Mouse (Mus musculus) myocyte (in vitro differentiated cells): ENCODE data around the gene Fbxo42. TPM values are rescaled to one million over a fixed set of nuclear protein-coding genes. Genes with fewer than 3 reads are reported as not detected.

Experiments used
- H3K27me3 ChIP-seq: one replicate; pipeline ENCODE4 v1.6.1; 2011; ENCODE audit not compliant: control insufficient read depth, insufficient read depth, insufficient read length
- H3K36me3 ChIP-seq: one replicate; pipeline ENCODE4 v1.6.1; 2011; ENCODE audit not compliant: control insufficient read depth, insufficient read depth
- H3K4me2 ChIP-seq: one replicate; pipeline ENCODE4 v1.6.1; 2011; ENCODE audit warnings: low read depth, control low read depth
- H3K4me3 ChIP-seq: one replicate; pipeline ENCODE4 v1.5.1; 2011; ENCODE audit warnings: mild to moderate bottlenecking, control low read depth, moderate library complexity
- H3K79me2 ChIP-seq: one replicate; pipeline ENCODE4 v1.6.1; 2011; ENCODE audit not compliant: control insufficient read depth, insufficient read depth
- H3ac ChIP-seq: one replicate; pipeline ENCODE4 v1.6.1; 2011; ENCODE audit not compliant: control insufficient read depth, insufficient read length
- CEBPB ChIP-seq: IDR thresholded peaks from 2 replicates; pipeline ENCODE4 v1.6.1; 2011; ENCODE audit warnings: mild to moderate bottlenecking, moderate library complexity; ENCODE audit not compliant: poor library complexity, insufficient read depth, severe bottlenecking
- E2F4 ChIP-seq: IDR thresholded peaks from one replicate; pipeline ENCODE4 v1.6.1; 2011; ENCODE audit warnings: mild to moderate bottlenecking, control low read depth, moderate library complexity; ENCODE audit not compliant: insufficient read depth
- MAX ChIP-seq: IDR thresholded peaks from one replicate; pipeline ENCODE4 v1.6.1; 2011; ENCODE audit warnings: low read depth, mild to moderate bottlenecking, control low read depth
- MYOD1 ChIP-seq, 3 experiments: IDR thresholded peaks; one replicate each; pipeline ENCODE4 v1.6.1; 2011; ENCODE audit warnings: control low read depth in 2 of 3, low read depth in 2 of 3, mild to moderate bottlenecking in 2 of 3, moderate library complexity in 1 of 3; ENCODE audit not compliant: insufficient read length in 2 of 3, control insufficient read depth in 1 of 3
- MYOG ChIP-seq, 3 experiments: IDR thresholded peaks; one replicate each; pipeline ENCODE4 v1.6.1; 2011; ENCODE audit warnings: control low read depth in 2 of 3, low read depth in 2 of 3, mild to moderate bottlenecking in 2 of 3; ENCODE audit not compliant: insufficient read length in 2 of 3, control insufficient read depth in 1 of 3, insufficient read depth in 1 of 3
- POLR2A ChIP-seq: IDR thresholded peaks from one replicate; pipeline ENCODE4 v1.6.1; 2011; ENCODE audit warnings: low read depth, mild to moderate bottlenecking, control low read depth, moderate library complexity; ENCODE audit not compliant: insufficient read length
- POLR2AphosphoS2 ChIP-seq: IDR thresholded peaks from one replicate; pipeline ENCODE4 v1.6.1; 2011; ENCODE audit warnings: low read depth, control low read depth; ENCODE audit not compliant: insufficient read length
- REST ChIP-seq: IDR thresholded peaks from one replicate; pipeline ENCODE4 v1.6.1; 2011; ENCODE audit warnings: mild to moderate bottlenecking, control low read depth, moderate library complexity; ENCODE audit not compliant: insufficient read depth, insufficient read length
- SRF ChIP-seq: IDR thresholded peaks from one replicate; pipeline ENCODE4 v1.6.1; 2011; ENCODE audit warnings: low read depth; ENCODE audit not compliant: control insufficient read depth, insufficient read length
- TCF12 ChIP-seq: IDR thresholded peaks from one replicate; pipeline ENCODE4 v1.6.1; 2011; ENCODE audit warnings: mild to moderate bottlenecking, control low read depth; ENCODE audit not compliant: poor library complexity, insufficient read depth, severe bottlenecking
- TCF3 ChIP-seq: IDR thresholded peaks from one replicate; pipeline ENCODE4 v1.6.1; 2011; ENCODE audit warnings: low read depth, control low read depth; ENCODE audit not compliant: insufficient read length
- USF1 ChIP-seq: IDR thresholded peaks from one replicate; pipeline ENCODE4 v1.6.1; 2011; ENCODE audit warnings: low read depth, mild to moderate bottlenecking, control low read depth, moderate library complexity
- polyA plus RNA-seq: library from polyadenylated mRNA; unstranded; fragments of >200 nt; fragmentation: generic; extraction: Trizol; gene quantifications from one replicate; pipeline ENCODE4 v1.2.1, GENCODE M21; 2012; ENCODE audit warnings: missing spikeins

Gene Fbxo42
- polyA plus RNA-seq, 1 experiment, result 13.2 TPM

DNA sequence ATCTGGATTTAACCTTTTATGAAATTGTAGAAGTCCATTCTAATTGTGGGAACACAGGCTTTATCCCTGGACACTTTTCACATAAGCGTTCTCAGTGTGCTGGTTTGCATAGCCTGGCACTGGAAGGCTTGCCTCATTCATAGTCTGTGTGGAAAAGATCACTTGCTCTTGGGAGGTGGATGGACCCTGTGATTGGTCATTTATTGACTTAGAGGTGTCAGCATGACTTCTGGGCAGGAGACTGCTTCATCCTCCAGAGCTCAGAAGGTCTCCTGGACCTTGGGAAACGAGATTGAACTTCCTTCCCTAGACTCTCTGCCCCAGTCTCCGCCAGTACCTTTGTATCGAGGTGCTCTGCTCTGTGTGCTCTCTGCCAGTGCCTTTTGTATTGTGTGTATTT, 36.7 kb downstream of the Fbxo42 start:
- H3K4me2 ChIP-seq, result no peak overlapping the region
- no peaks in the 10 kb centered on the region for H3K27me3 ChIP-seq
- H3ac ChIP-seq, result no peak overlapping the region
- H3K4me3 ChIP-seq, result no peak overlapping the region
- H3K79me2 ChIP-seq, result peaks cover 14% of the 10 kb centered on the region
- peaks cover 14% of the 10 kb centered on the region for H3K36me3 ChIP-seq
- TF ChIP-seq REST (no peak), USF1 (no peak), CEBPB (no peak), TCF12 (no peak), POLR2AphosphoS2 (no peak), TCF3 (no peak), SRF (no peak), MYOD1 (IDR thresholded peaks at IDR 0.05; ENCODE audit: control insufficient read depth in 1 of 3, insufficient read length in 2 of 3, low read depth in 2 of 3) (no peak), POLR2A (no peak), MAX (no peak), MYOG (IDR thresholded peaks at IDR 0.05; ENCODE audit: control insufficient read depth in 1 of 3, insufficient read depth in 1 of 3, insufficient read length in 2 of 3, low read depth in 2 of 3) (no peak), E2F4 (no peak)

DNA sequence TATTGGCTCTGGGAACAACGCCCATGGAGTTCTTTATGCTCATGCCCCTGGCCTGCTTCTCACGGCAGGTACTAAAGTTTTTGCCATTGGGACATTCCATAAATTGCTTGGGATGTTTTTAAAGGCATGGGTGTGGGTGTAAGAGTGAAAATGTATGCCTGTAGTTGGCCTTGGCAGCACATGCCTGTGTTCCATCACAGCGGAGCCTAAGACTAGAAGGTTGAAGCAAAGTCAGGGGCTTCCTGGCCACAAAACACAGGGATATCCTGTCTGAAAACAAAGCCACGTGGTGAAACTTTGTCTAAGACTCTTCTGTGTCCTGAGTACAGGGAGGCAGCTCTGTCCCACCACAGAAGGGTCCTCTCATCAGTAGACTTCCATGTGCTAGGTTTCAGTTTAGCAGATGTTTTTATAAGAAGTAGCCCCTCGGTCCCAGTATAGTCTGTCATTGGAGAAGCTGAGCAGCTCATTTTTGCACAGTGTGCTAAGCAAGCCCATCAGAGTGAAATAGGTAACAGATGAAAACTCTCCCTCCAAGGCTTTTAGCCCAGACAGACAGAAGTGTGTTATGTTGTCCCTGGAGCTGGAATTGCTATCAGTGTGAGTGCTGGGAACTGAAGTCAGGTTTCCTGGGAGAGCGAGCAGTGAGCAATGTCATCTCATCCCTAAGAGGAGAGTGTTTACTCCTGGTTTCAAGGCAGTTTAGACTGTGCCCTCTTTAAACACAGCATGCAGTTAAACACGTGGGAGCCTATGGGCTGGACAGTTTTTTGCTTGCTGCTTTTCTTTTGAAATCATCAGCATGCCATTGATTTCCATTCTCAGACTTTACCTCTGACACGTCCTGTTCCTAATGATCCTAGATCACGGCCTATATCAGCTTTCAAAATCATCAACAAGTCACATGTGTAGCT, 39.5 kb downstream of the Fbxo42 start:
- no peaks in the 10 kb centered on the region for H3K27me3 ChIP-seq
- no peak overlapping the region for H3K4me3 ChIP-seq
- peaks cover 14% of the 10 kb centered on the region for H3K36me3 ChIP-seq
- H3K4me2 ChIP-seq, result no peak overlapping the region
- H3ac ChIP-seq, result no peak overlapping the region
- TF ChIP-seq TCF12, result no peak
- TF ChIP-seq USF1, result no peak
- TF ChIP-seq MYOG (IDR thresholded peaks at IDR 0.05; ENCODE audit: control insufficient read depth in 1 of 3, insufficient read depth in 1 of 3, insufficient read length in 2 of 3, low read depth in 2 of 3), result no peak
- no peak for TF ChIP-seq MAX
- TF ChIP-seq POLR2AphosphoS2, result no peak
- no peak for TF ChIP-seq SRF
- no peak for TF ChIP-seq TCF3
- TF ChIP-seq E2F4, result no peak
- no peak for TF ChIP-seq REST
- no peak for TF ChIP-seq MYOD1 (IDR thresholded peaks at IDR 0.05; ENCODE audit: control insufficient read depth in 1 of 3, insufficient read length in 2 of 3, low read depth in 2 of 3)
- TF ChIP-seq CEBPB, result no peak
- no peak for TF ChIP-seq POLR2A
- H3K79me2 ChIP-seq, result peaks cover 14% of the 10 kb centered on the region

DNA sequence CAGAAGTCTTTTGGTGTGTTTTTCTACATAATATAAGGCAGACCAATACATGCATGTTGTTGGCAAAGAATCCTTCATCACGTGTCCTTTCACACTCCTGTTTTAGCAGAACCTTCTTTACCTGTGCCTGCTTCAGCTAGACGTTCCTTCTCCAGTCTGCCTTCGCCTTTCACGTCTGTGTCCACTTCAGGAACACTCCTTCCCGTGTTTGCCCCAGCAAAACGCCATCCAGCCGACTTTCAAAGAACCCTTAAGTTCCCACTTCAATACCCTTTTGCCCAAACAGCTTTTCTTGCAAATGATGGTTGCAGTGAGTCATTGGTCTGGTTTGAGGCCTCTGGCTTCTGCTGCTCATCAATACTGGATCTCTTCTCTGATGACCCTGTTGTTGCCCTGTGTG, 43.6 kb downstream of the Fbxo42 start:
- Histone ChIP-seq H3K79me2 (no peaks in the 10 kb centered on the region), H3K4me2 (no peak overlapping the region), H3K27me3 (no peaks in the 10 kb centered on the region), H3K4me3 (no peak overlapping the region), H3ac (no peak overlapping the region), H3K36me3 (peaks cover 12% of the 10 kb centered on the region)
- TF ChIP-seq MYOG (IDR thresholded peaks at IDR 0.05; ENCODE audit: control insufficient read depth in 1 of 3, insufficient read depth in 1 of 3, insufficient read length in 2 of 3, low read depth in 2 of 3) (no peak), TCF3 (no peak)

DNA sequence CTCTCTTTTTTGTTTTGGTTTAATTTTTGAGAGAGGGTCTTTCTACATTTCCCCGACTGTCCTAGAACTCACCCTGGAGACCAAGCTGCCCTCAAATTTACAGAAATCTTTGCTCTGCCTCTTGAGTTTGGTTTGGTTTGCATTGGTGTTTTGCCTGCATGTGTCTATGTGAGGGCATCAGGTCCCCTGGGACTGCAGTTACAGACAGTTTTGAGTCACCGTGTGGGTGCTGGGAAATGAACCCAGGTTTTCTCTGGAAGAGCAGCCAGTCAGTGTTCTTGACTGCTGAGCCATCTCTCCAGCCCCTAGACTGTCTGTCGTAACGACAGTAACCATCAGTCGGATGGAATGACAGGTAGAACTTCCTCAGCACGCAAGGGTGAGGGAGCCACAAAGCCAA, 46.8 kb downstream of the Fbxo42 start:
- H3K4me3 ChIP-seq, result no peak overlapping the region
- no peaks in the 10 kb centered on the region for H3K79me2 ChIP-seq
- H3K4me2 ChIP-seq, result no peak overlapping the region
- peaks cover 26% of the 10 kb centered on the region for H3K36me3 ChIP-seq
- no peaks in the 10 kb centered on the region for H3K27me3 ChIP-seq
- H3ac ChIP-seq, result no peak overlapping the region
- TF ChIP-seq POLR2AphosphoS2 (no peak), POLR2A (no peak), E2F4 (no peak), CEBPB (no peak), MYOG (IDR thresholded peaks at IDR 0.05; ENCODE audit: control insufficient read depth in 1 of 3, insufficient read depth in 1 of 3, insufficient read length in 2 of 3, low read depth in 2 of 3) (no peak), REST (no peak), TCF12 (no peak), MYOD1 (IDR thresholded peaks at IDR 0.05; ENCODE audit: control insufficient read depth in 1 of 3, insufficient read length in 2 of 3, low read depth in 2 of 3) (no peak), USF1 (no peak), MAX (no peak), SRF (no peak), TCF3 (no peak)

DNA sequence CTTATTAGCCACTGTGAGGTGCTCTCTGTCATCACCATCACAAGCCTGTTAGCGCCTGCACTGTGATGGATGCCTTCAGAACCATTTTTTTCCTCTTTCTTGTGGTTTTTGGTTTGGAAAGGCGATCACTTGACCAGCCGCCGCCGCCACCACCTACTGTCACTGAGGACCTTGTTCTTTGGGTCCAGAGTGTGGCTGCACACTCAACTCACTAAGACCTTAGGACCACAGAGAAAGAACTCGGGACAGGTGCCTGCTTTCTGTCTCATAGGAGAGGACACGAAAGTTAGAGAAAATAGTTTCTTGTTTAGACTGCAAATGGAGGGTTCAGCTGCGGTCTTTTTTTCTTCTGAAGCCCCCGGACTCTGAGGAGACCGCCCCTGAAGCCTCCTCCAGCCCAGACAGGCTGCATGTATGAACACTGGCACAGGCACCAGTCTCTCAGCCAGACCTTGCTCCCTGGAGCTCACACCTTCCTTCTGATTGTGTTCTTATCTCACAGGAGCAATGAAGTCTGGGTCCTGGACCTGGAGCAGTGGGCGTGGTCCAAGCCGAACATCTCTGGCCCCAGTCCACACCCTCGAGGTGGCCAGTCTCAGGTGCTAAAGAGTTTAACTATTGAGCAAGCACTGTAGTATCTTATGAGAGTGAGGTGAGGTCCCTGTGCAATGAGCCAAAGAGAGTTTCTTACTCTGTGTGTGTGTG, 49.4 kb downstream of the Fbxo42 start:
- Histone ChIP-seq H3K36me3 (peaks cover 27% of the 10 kb centered on the region), H3K4me3 (no peak overlapping the region), H3K79me2 (no peaks in the 10 kb centered on the region), H3K27me3 (no peaks in the 10 kb centered on the region), H3ac (no peak overlapping the region), H3K4me2 (no peak overlapping the region)
- TF ChIP-seq POLR2A (no peak), TCF3 (no peak), REST (no peak), CEBPB (no peak), POLR2AphosphoS2 (no peak), MYOG (IDR thresholded peaks at IDR 0.05; ENCODE audit: control insufficient read depth in 1 of 3, insufficient read depth in 1 of 3, insufficient read length in 2 of 3, low read depth in 2 of 3) (no peak), E2F4 (no peak), SRF (no peak), TCF12 (no peak), USF1 (no peak)
